Mouse (Mus musculus): ENCODE results near the gene Kcnh6. TPM values are rescaled to one million over a fixed set of nuclear protein-coding genes. Genes with fewer than 3 reads are reported as not detected.

Kcnh6 gene
- under 1 TPM; 0.38 to 0.86 TPM for total RNA-seq (2023)

DNA sequence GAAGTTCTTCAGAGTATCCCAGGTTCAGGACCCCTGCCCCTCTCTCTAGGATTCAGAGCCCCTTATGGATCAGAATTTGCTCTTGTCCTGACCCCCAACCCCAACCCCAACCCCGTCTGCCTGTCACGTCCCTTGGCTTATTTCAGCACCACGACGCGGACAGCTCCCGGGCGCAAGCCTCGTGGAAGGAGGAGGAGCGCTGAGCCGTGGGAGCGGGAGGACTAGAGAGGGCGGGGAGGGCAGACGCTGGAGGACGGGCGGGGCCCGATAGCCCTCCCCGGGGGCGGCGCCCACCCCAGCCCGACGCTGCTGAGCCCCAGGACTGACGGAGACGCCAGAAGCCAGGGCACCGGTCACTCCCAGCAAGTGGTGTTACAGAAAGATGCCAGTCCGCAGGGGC lies at the start of gene Kcnh6:
Gene Kcnh6, plus strand, starts transcription at position 304 of the 400 bp plus-strand sequence.

DNA sequence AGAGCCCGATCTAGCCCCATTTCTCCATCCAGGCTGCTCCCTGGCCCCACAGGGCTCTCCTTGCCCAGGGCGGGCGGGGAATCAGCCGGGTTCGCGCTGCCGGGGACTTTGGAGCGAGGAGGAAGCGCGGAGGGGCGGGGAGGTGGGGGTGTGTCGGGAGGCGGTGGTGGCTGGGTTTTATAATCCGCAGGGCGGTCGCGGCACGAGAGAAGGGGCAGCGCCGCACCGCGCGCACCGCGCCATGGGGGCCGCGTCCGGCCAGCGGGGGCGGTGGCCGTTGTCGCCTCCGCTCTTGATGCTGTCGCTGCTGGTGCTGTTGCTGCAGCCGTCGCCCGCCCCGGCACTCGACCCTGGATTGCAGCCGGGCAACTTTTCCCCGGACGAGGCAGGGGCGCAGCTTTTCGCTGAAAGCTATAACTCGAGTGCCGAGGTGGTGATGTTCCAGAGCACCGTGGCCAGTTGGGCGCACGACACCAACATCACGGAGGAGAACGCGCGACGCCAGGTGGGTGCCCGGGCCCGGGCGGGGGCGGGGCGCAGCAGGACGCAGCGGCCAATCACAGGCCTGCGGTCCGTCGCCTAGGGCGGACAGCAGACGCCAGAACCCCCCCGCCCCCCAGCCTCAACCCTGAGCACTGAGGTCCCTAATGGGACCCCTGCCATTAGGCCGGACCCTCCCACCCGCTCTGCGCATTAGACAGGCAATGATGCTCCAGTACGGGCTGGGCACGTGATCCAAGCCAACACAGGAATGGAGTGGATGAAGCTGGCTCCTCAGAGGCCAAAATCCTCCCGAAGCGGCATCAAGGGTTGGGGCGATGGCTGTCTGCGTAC lies 40.0 kb upstream of the Kcnh6 start, which contains the start of gene Ace:
Gene Ace, plus strand, starts transcription at position 205 of the 834 bp plus-strand sequence.

DNA sequence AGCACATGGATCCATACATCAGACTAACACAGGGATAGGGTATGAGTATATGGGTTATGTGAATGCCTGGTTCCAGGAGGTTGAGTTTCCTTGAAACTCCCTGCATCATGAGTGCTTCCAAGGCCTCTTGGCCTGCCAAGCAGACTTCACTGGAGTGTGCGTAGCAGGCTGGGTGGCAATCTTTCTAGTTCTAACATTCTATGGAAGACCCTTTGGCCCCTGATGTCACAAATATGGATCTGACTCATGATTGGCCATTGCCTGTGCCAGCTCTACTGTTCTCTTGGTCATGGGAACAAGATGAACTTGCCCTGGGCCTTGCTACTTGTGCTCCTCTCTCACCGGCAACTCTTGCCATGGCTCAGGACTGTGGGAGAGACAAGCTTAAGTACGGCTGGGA lies 13.5 kb upstream of the Kcnh6 start, which contains the start of gene Ace3:
Gene Ace3, plus strand, starts transcription at position 301 of the 400 bp plus-strand sequence.

DNA sequence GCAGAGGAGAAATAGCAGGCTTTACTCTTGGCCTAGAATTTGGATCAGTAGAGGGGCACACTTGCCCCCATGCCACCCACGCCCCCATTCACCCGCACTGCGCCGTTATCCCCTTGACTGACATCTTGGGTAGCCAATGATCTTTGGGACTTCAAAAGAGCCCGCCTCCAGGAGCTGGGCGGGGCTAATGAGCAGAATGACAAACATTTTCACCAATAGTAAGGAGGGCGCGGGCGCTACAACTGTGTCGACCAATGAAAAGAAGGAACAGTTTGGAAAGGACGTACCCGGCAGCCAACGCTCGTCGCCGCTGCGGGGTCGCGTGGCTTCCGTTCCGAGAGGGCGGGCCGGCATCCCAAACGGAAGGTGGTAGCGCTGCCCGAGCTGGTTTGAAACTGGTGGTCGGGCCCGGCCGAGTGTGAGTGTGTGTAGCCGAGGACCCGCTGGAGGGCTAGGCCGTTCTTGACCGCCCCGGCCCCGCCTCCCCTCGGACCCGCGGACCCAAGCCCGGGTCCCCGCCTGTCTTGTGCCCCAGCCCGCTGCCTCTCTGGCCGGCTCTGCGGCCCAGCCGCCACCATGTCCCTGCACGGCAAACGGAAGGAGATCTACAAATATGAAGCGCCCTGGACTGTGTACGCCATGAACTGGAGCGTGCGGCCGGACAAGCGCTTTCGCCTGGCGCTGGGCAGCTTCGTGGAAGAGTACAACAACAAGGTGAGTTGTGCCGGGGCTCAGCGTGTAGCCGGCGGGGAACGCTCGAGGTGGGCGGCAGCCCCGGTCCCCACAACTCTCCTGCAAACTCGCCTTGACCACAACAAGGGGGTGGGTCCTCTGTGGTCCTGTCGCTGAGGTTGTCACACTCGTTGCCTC lies 28.9 kb downstream of the Kcnh6 start, which contains the start of gene Dcaf7:
Gene Dcaf7, plus strand, starts transcription at position 325 of the 870 bp plus-strand sequence.

DNA sequence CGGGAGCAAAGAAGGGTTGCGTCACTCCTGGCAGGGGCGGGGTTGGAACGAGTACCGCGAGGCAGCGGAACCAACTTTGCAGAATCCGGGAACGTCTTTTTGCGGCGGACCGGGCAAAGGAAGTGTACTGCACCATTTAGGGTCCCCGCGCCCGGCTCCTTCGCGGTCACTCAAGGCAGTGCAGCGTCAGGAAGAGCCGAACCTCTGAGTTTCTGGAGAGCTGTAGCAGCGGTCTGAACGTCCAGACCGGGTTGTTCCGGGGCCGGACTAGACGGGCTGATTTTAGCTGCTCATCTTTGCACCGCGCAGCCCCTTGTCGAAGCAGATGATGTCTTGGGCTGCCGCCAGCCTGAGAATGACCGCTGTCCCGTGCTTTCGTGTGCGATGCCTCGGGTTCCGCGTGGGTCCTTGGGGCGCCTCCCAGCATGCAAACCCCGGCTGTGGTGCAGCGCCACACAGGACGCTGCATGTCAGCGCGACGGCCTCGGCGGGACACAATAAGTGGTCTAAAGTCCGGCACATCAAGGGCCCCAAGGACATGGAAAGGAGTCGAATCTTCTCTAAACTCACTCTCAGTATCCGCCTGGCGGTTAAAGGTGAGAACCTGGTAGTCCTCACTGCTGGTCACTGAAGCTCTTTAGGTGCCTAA lies 58.1 kb downstream of the Kcnh6 start, which contains the start of gene Taco1:
Gene Taco1, plus strand, starts transcription at position 139 of the 649 bp plus-strand sequence.

Other genes with a start within 250 kb of the Kcnh6 start
- under 1 TPM in 1 of 2 experiments, not detected in 1; 0.26 TPM for gene Cyb561, start 54.8 kb upstream of the Kcnh6 start, total RNA-seq (2023)
- gene Ace, start 40.2 kb upstream of the Kcnh6 start, total RNA-seq (2023), result not detected
- gene Ace3, start 13.4 kb upstream of the Kcnh6 start, total RNA-seq (2023), result not detected
- gene Dcaf7, start 28.7 kb downstream of the Kcnh6 start, total RNA-seq (2023), result 10 to 100 TPM; 68.4 to 77.4 TPM
- gene Taco1, start 57.9 kb downstream of the Kcnh6 start, total RNA-seq (2023), result 1 to 10 TPM; 7.5 to 8.9 TPM
- gene Map3k3, start 76.5 kb downstream of the Kcnh6 start, total RNA-seq (2023), result 100 to 1,000 TPM; 162 to 175 TPM
- gene Gm10840, start 152.7 kb downstream of the Kcnh6 start, total RNA-seq (2023), result 10 to 100 TPM; 18.0 to 22.1 TPM
- 100 to 1,000 TPM; 806 to 815 TPM for gene Limd2, start 152.7 kb downstream of the Kcnh6 start, total RNA-seq (2023)
- gene Strada, start 194.0 kb downstream of the Kcnh6 start, total RNA-seq (2023), result 10 to 100 TPM; 26.8 to 30.0 TPM
- gene Ccdc47, start 208.2 kb downstream of the Kcnh6 start, total RNA-seq (2023), result 10 to 100 TPM; 45.3 to 52.9 TPM
- gene Ddx42, start 208.8 kb downstream of the Kcnh6 start, total RNA-seq (2023), result 10 to 100 TPM; 66.9 to 80.2 TPM
- 100 to 1,000 TPM; 103 TPM for gene Ftsj3, start 248.0 kb downstream of the Kcnh6 start, total RNA-seq (2023)
- 10 to 100 TPM; 52.2 to 59.5 TPM for gene Psmc5, start 248.0 kb downstream of the Kcnh6 start, total RNA-seq (2023)

Measured in T-cell, adult 66 days (primary cell).